Mouse (Mus musculus): ENCODE results near the gene Rreb1. TPM values are rescaled to one million over a fixed set of nuclear protein-coding genes. Genes with fewer than 3 reads are reported as not detected.

Gene Rreb1
- polyA plus RNA-seq, 1 experiment from 2014 or later, result 4.4 TPM

- Histone ChIP-seq H3K27ac (ENCODE audit: low read depth) (no peak overlapping the region), H3K4me3 (ENCODE audit: low read depth, low read length) (no peak overlapping the region), H3K9me3 (ENCODE audit: low read length) (no peaks in the 10 kb centered on the region), H3K4me2 (ENCODE audit: low read depth, low read length) (no peak overlapping the region), H3K36me3 (replicated peaks; ENCODE audit: insufficient read depth, low read length) (no peaks in the 10 kb centered on the region), H3K9ac (replicated peaks) (no peak overlapping the region), H3K4me1 (ENCODE audit: insufficient read depth) (peaks cover 51% of the 10 kb centered on the region), H3K27me3 (ENCODE audit: insufficient read depth, low read length) (no peaks in the 10 kb centered on the region)
- TF ChIP-seq CTCF (IDR thresholded peaks at IDR 0.05; ENCODE audit: low read depth) (no peak), EP300 (IDR thresholded peaks at IDR 0.05; ENCODE audit: low read depth) (no peak)
- ATAC-seq (no peak), DNase-seq (no peak)
- 79% methylated on average over 5 of the region's 5 CpGs for WGBS (ENCODE audit: insufficient replicate concordance)
Measured at GRCm38 (mm10) chr13:37848438-37848837, 70.2 kb downstream of the Rreb1 start.

GRCm38 (mm10) chr13:37851617-37852016 lies 73.4 kb downstream of the Rreb1 start:
- no peak for TF ChIP-seq CTCF (IDR thresholded peaks at IDR 0.05; ENCODE audit: low read depth)
- ATAC-seq (no peak), DNase-seq (no peak)
- Histone ChIP-seq H3K4me3 (ENCODE audit: low read depth, low read length) (no peak overlapping the region), H3K4me1 (ENCODE audit: insufficient read depth) (peaks cover 42% of the 10 kb centered on the region), H3K36me3 (replicated peaks; ENCODE audit: insufficient read depth, low read length) (no peaks in the 10 kb centered on the region), H3K9me3 (ENCODE audit: low read length) (no peaks in the 10 kb centered on the region), H3K27me3 (ENCODE audit: insufficient read depth, low read length) (no peaks in the 10 kb centered on the region), H3K9ac (replicated peaks) (no peak overlapping the region), H3K27ac (ENCODE audit: low read depth) (peak overlapping the region; percentile 64; the same call in 1 of the 2 replicates), H3K4me2 (ENCODE audit: low read depth, low read length) (no peak overlapping the region)
- WGBS (ENCODE audit: insufficient replicate concordance), result 63% methylated on average over 5 of the region's 5 CpGs

GRCm38 (mm10) chr13:37852850-37853249 lies 74.7 kb downstream of the Rreb1 start:
- no peaks in the 10 kb centered on the region for H3K9me3 ChIP-seq (ENCODE audit: low read length)
- no peak for DNase-seq
- H3K27me3 ChIP-seq (ENCODE audit: insufficient read depth, low read length), result no peaks in the 10 kb centered on the region
- no peak overlapping the region for H3K9ac ChIP-seq (replicated peaks)
- H3K36me3 ChIP-seq (replicated peaks; ENCODE audit: insufficient read depth, low read length), result no peaks in the 10 kb centered on the region
- ATAC-seq, result no peak
- no peak overlapping the region for H3K4me3 ChIP-seq (ENCODE audit: low read depth, low read length)
- H3K4me2 ChIP-seq (ENCODE audit: low read depth, low read length), result no peak overlapping the region
- peaks cover 38% of the 10 kb centered on the region for H3K4me1 ChIP-seq (ENCODE audit: insufficient read depth)
- peak overlapping the region; percentile 64 for H3K27ac ChIP-seq (ENCODE audit: low read depth)
- 61% methylated on average over 3 of the region's 3 CpGs for WGBS (ENCODE audit: insufficient replicate concordance)
- TF ChIP-seq CTCF (IDR thresholded peaks at IDR 0.05; ENCODE audit: low read depth), result no peak
- no peak for TF ChIP-seq EP300 (IDR thresholded peaks at IDR 0.05; ENCODE audit: low read depth)

GRCm38 (mm10) chr13:37853441-37853840 lies 75.2 kb downstream of the Rreb1 start:
- 45% methylated on average over 4 of the region's 4 CpGs for WGBS (ENCODE audit: insufficient replicate concordance)
- H3K4me2 ChIP-seq (ENCODE audit: low read depth, low read length), result peak overlapping the region; percentile 83
- no peak for TF ChIP-seq EP300 (IDR thresholded peaks at IDR 0.05; ENCODE audit: low read depth)
- no peak for TF ChIP-seq CTCF (IDR thresholded peaks at IDR 0.05; ENCODE audit: low read depth)
- H3K9me3 ChIP-seq (ENCODE audit: low read length), result no peaks in the 10 kb centered on the region
- H3K27me3 ChIP-seq (ENCODE audit: insufficient read depth, low read length), result no peaks in the 10 kb centered on the region
- no peak overlapping the region for H3K4me3 ChIP-seq (ENCODE audit: low read depth, low read length)
- H3K27ac ChIP-seq (ENCODE audit: low read depth), result peak overlapping the region; percentile 64
- H3K36me3 ChIP-seq (replicated peaks; ENCODE audit: insufficient read depth, low read length), result no peaks in the 10 kb centered on the region
- H3K9ac ChIP-seq (replicated peaks), result no peak overlapping the region
- H3K4me1 ChIP-seq (ENCODE audit: insufficient read depth), result peaks cover 42% of the 10 kb centered on the region
- no peak for DNase-seq
- ATAC-seq, result no peak

GRCm38 (mm10) chr13:37854031-37854431 lies 75.8 kb downstream of the Rreb1 start:
- no peaks in the 10 kb centered on the region for H3K9me3 ChIP-seq (ENCODE audit: low read length)
- 7% methylated on average over 14 of the region's 14 CpGs for WGBS (ENCODE audit: insufficient replicate concordance)
- TF ChIP-seq EP300 (IDR thresholded peaks at IDR 0.05; ENCODE audit: low read depth) (no peak), CTCF (IDR thresholded peaks at IDR 0.05; ENCODE audit: low read depth) (no peak)
- ATAC-seq (no peak), DNase-seq (peak; percentile 54)
- H3K4me1 ChIP-seq (ENCODE audit: insufficient read depth), result peaks cover 48% of the 10 kb centered on the region
- H3K4me3 ChIP-seq (ENCODE audit: low read depth, low read length), result peak overlapping the region; percentile 51
- H3K4me2 ChIP-seq (ENCODE audit: low read depth, low read length), result peak overlapping the region; percentile 83
- H3K27ac ChIP-seq (ENCODE audit: low read depth), result peak overlapping the region; percentile 93
- no peaks in the 10 kb centered on the region for H3K27me3 ChIP-seq (ENCODE audit: insufficient read depth, low read length)
- no peaks in the 10 kb centered on the region for H3K36me3 ChIP-seq (replicated peaks; ENCODE audit: insufficient read depth, low read length)
- peak overlapping the region; percentile 66 for H3K9ac ChIP-seq (replicated peaks)

GRCm38 (mm10) chr13:37854455-37855220 lies 76.4 kb downstream of the Rreb1 start:
- TF ChIP-seq EP300 (IDR thresholded peaks at IDR 0.05; ENCODE audit: low read depth) (0 out of 2 replicates have a peak, but pooled peaks have one; percentile 14), CTCF (IDR thresholded peaks at IDR 0.05; ENCODE audit: low read depth) (no peak)
- Histone ChIP-seq H3K4me2 (ENCODE audit: low read depth, low read length) (peak overlapping the region; percentile 83), H3K4me1 (ENCODE audit: insufficient read depth) (peaks cover 54% of the 10 kb centered on the region), H3K27ac (ENCODE audit: low read depth) (peak overlapping the region; percentile 93), H3K4me3 (ENCODE audit: low read depth, low read length) (peak overlapping the region; percentile 51), H3K27me3 (ENCODE audit: insufficient read depth, low read length) (no peaks in the 10 kb centered on the region), H3K36me3 (replicated peaks; ENCODE audit: insufficient read depth, low read length) (no peaks in the 10 kb centered on the region), H3K9ac (replicated peaks) (peak overlapping the region; percentile 66), H3K9me3 (ENCODE audit: low read length) (no peaks in the 10 kb centered on the region)
- DNase-seq (no peak), ATAC-seq (no peak)
- WGBS (ENCODE audit: insufficient replicate concordance), result 13% methylated on average over 14 of the region's 14 CpGs

Data from liver, postnatal 0 days (tissue).